Mouse (Mus musculus) MEL (cell line): ENCODE results near the gene Thap8.
A peak's percentile ranks its signal among the peaks of the same experiment; 100 is the strongest.

Experiments used
- CTCF ChIP-seq, 3 experiments: IDR thresholded peaks in 2 of 3; conservative IDR thresholded peaks in 1 of 3; 2 replicates each; pipeline ENCODE4 v1.5.1; 2011 to 2012; ENCODE audit warnings: low read length in 3 of 3, low read depth in 2 of 3, mild to moderate bottlenecking in 2 of 3, improper control_type of control experiment in 1 of 3, inconsistent platforms in 1 of 3, mixed read lengths in 1 of 3, moderate library complexity in 1 of 3; ENCODE audit not compliant: control insufficient read depth in 1 of 3, insufficient read depth in 1 of 3, poor library complexity in 1 of 3, severe bottlenecking in 1 of 3
- MYC ChIP-seq: IDR thresholded peaks from 2 replicates; pipeline ENCODE4 v1.6.1; 2011; ENCODE audit warnings: low read depth, mild to moderate bottlenecking, low read length, improper control_type of control experiment, moderate library complexity
- POLR2A ChIP-seq, 2 experiments: IDR thresholded peaks; 2 replicates each; pipeline ENCODE4 v1.6.1; 2011 to 2012; ENCODE audit warnings: low read length in 2 of 2, mild to moderate bottlenecking in 2 of 2, control low read depth in 1 of 2, improper control_type of control experiment in 1 of 2, low read depth in 1 of 2, moderate library complexity in 1 of 2; ENCODE audit not compliant: control insufficient read depth in 1 of 2, insufficient read depth in 1 of 2, poor library complexity in 1 of 2

DNA sequence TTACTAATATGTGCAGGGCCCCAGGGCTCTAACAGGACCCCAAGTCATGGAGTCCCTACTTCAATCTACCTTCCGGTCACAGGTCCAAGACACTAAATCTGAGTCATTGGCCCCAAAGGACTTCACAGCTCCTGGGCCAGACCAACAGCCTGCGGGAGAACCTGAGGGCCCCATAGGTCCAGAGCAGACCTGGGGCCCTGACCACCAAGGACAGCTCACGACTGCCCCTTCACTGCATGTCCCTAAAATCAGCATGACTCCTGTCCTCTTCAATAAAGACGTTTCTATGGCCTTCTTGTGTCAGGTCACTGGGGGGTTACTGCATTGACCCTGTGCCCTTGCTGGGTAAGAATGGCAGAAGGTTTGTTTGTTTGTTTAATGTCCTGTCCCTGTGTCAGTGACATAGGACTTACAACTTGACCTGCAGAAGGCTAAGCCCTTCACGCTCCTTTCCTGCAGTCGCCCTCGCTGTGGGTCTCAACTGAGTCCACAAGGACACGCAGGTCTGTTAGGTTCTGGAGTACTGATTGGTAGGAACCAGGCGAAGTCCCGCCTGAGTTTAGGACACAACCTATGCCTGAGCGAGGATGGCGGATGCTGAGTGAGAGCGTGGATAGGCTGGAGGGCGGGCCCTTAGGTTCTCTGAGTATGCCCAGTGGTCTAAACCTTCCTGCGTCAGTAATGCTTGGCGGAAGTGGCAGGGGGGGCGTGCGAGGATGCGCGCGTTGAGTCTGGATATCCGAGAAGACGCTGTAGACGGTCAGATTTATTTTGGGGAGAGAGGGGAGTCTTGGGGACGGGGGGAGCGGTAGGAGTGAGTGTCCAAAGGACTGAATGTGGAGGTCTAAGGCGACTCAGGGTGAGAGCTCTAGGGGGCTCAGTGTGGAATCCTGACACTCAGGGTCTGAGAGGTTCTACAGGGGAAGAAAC lies 28.4 kb downstream of the Thap8 start, which contains the start of gene Alkbh6:
- TF ChIP-seq MYC (no peak), POLR2A (IDR thresholded peaks at IDR 0.05; ENCODE audit: control insufficient read depth in 1 of 2, insufficient read depth in 1 of 2, low read depth in 1 of 2, low read length in 2 of 2, poor library complexity in 1 of 2) (peak; percentile 78 to 98), CTCF (IDR thresholded peaks at IDR 0.05 in 2 of 3, conservative IDR thresholded peaks at IDR 0.05 in 1 of 3; ENCODE audit: control insufficient read depth in 1 of 3, insufficient read depth in 1 of 3, low read depth in 2 of 3, low read length in 3 of 3, poor library complexity in 1 of 3, severe bottlenecking in 1 of 3) (no peak)
